10 mouse cellular contexts compared by ENCODE assay signal in genomic region chr9:50244982-50245671, GRCm38 (mm10).
DNase-seq lines count a peak whose midpoint lies in the region; ATAC-seq and TF ChIP-seq lines count a peak whose summit lies in the region.
"Had no signal": no experiment of that assay in that cellular context is flagged by ENCODE, and none has a peak within 500 bp of the region (broad histone marks: within the 10 kb centered on the region; RNA-seq: fewer than 3 reads in every experiment).

No protein-coding gene starts in this region.

- H3K27ac ChIP-seq in kidney, postnatal 0 days: no peak overlapping the region
- no peak overlapping the region for H3K27ac ChIP-seq in kidney, embryonic 16.5 days (ENCODE audit: low read length)
- H3K27ac ChIP-seq in embryonic facial prominence, embryonic 15.5 days (replicated peaks): no peak overlapping the region
- peak overlapping the region; percentile 71 for H3K27ac ChIP-seq in hindbrain, embryonic 15.5 days (replicated peaks)
- peak overlapping the region; percentile 62 for H3K27ac ChIP-seq in neural tube, embryonic 14.5 days (ENCODE audit: low read depth, low read length)
- no peak overlapping the region for H3K27ac ChIP-seq in kidney, embryonic 14.5 days (ENCODE audit: low read depth, low read length)
- H3K27ac ChIP-seq: limb, embryonic 13.5 days had no signal

- no peak overlapping the region for H3K9ac ChIP-seq in kidney, postnatal 0 days (ENCODE audit: low read depth, low read length)
- no peak overlapping the region for H3K9ac ChIP-seq in kidney, embryonic 16.5 days (replicated peaks; ENCODE audit: low read length)
- no peak overlapping the region for H3K9ac ChIP-seq in embryonic facial prominence, embryonic 15.5 days
- no peak overlapping the region for H3K9ac ChIP-seq in hindbrain, embryonic 15.5 days
- H3K9ac ChIP-seq in neural tube, embryonic 14.5 days (replicated peaks; ENCODE audit: low read depth, low read length): no peak overlapping the region
- no peak overlapping the region for H3K9ac ChIP-seq in kidney, embryonic 14.5 days (ENCODE audit: low read depth, low read length)
- H3K9ac ChIP-seq: limb, embryonic 13.5 days had no signal

- no peaks in the 10 kb centered on the region for H3K36me3 ChIP-seq in kidney, postnatal 0 days (ENCODE audit: insufficient read depth, low read length)
- no peaks in the 10 kb centered on the region for H3K36me3 ChIP-seq in kidney, embryonic 16.5 days (ENCODE audit: insufficient read depth, low read length)
- no peaks in the 10 kb centered on the region for H3K36me3 ChIP-seq in embryonic facial prominence, embryonic 15.5 days
- no peaks in the 10 kb centered on the region for H3K36me3 ChIP-seq in hindbrain, embryonic 15.5 days
- no peaks in the 10 kb centered on the region for H3K36me3 ChIP-seq in neural tube, embryonic 14.5 days (ENCODE audit: control insufficient read depth, insufficient read depth, low read length)
- no peaks in the 10 kb centered on the region for H3K36me3 ChIP-seq in kidney, embryonic 14.5 days (ENCODE audit: control insufficient read depth, insufficient read depth, low read length)
- H3K36me3 ChIP-seq: limb, embryonic 13.5 days had no signal

- H3K27me3 ChIP-seq in kidney, postnatal 0 days (ENCODE audit: insufficient read depth, low read length): no peaks in the 10 kb centered on the region
- H3K27me3 ChIP-seq in kidney, embryonic 16.5 days (ENCODE audit: insufficient read depth, low read length): no peaks in the 10 kb centered on the region
- H3K27me3 ChIP-seq in embryonic facial prominence, embryonic 15.5 days: no peaks in the 10 kb centered on the region
- no peaks in the 10 kb centered on the region for H3K27me3 ChIP-seq in hindbrain, embryonic 15.5 days
- no peaks in the 10 kb centered on the region for H3K27me3 ChIP-seq in neural tube, embryonic 14.5 days (ENCODE audit: control insufficient read depth, insufficient read depth, low read length)
- no peaks in the 10 kb centered on the region for H3K27me3 ChIP-seq in kidney, embryonic 14.5 days (ENCODE audit: control insufficient read depth, insufficient read depth, low read length)
- H3K27me3 ChIP-seq: limb, embryonic 13.5 days had no signal

- no peak for ATAC-seq in kidney, postnatal 0 days (replicated peaks; ENCODE audit: low FRiP score, low read depth)
- ATAC-seq in kidney, embryonic 16.5 days (ENCODE audit: low FRiP score, low TSS enrichment): no peak
- ATAC-seq in embryonic facial prominence, embryonic 15.5 days (ENCODE audit: insufficient number of reproducible peaks, low FRiP score, low TSS enrichment, low read depth): peak; percentile 34
- peak; percentile 94 for ATAC-seq in hindbrain, embryonic 15.5 days (ENCODE audit: low FRiP score, low read depth)
- ATAC-seq in neural tube, embryonic 14.5 days (ENCODE audit: low read depth): peak; percentile 95
- no peak for ATAC-seq in kidney, embryonic 14.5 days (ENCODE audit: low FRiP score, low TSS enrichment)

- WGBS in kidney, postnatal 0 days: 60% methylated on average over 5 of the region's 5 CpGs
- WGBS in kidney, embryonic 16.5 days: 54% methylated on average over 5 of the region's 5 CpGs
- WGBS in embryonic facial prominence, embryonic 15.5 days: 55% methylated on average over 5 of the region's 5 CpGs
- 15% methylated on average over 5 of the region's 5 CpGs for WGBS in hindbrain, embryonic 15.5 days
- WGBS in neural tube, embryonic 14.5 days: 17% methylated on average over 5 of the region's 5 CpGs
- 54% methylated on average over 5 of the region's 5 CpGs for WGBS in kidney, embryonic 14.5 days

- H3K9me3 ChIP-seq in kidney, postnatal 0 days (replicated peaks; ENCODE audit: low read length): no peaks in the 10 kb centered on the region
- H3K9me3 ChIP-seq in kidney, embryonic 16.5 days (ENCODE audit: low read length): no peaks in the 10 kb centered on the region
- no peaks in the 10 kb centered on the region for H3K9me3 ChIP-seq in embryonic facial prominence, embryonic 15.5 days (replicated peaks)
- H3K9me3 ChIP-seq in hindbrain, embryonic 15.5 days: no peaks in the 10 kb centered on the region
- H3K9me3 ChIP-seq in neural tube, embryonic 14.5 days (ENCODE audit: control insufficient read depth, low read length): no peaks in the 10 kb centered on the region
- no peaks in the 10 kb centered on the region for H3K9me3 ChIP-seq in kidney, embryonic 14.5 days (ENCODE audit: control insufficient read depth, low read length)
- H3K9me3 ChIP-seq: limb, embryonic 13.5 days had no signal

- no peak for TF ChIP-seq CTCF in kidney, postnatal 0 days (IDR thresholded peaks at IDR 0.05; ENCODE audit: low read depth)

- DNase-seq in kidney, postnatal 0 days (ENCODE audit: low spot score): peak; percentile 35
- DNase-seq in thymus, postnatal 4 days: no peak
- no peak for DNase-seq in gastrocnemius, adult 8-10 months (ENCODE audit: low spot score in 2 of 2)
- DNase-seq: heart, adult 18-20 months had no signal

- H3K4me3 ChIP-seq in kidney, postnatal 0 days (replicated peaks; ENCODE audit: low read depth, low read length): no peak overlapping the region
- no peak overlapping the region for H3K4me3 ChIP-seq in kidney, embryonic 16.5 days (ENCODE audit: low read length)
- H3K4me3 ChIP-seq in embryonic facial prominence, embryonic 15.5 days (replicated peaks): no peak overlapping the region
- no peak overlapping the region for H3K4me3 ChIP-seq in hindbrain, embryonic 15.5 days
- H3K4me3 ChIP-seq in neural tube, embryonic 14.5 days (ENCODE audit: low read depth, low read length): no peak overlapping the region
- H3K4me3 ChIP-seq in kidney, embryonic 14.5 days (ENCODE audit: low read length): no peak overlapping the region
- H3K4me3 ChIP-seq: limb, embryonic 13.5 days had no signal

- H3K4me1 ChIP-seq in kidney, postnatal 0 days (replicated peaks; ENCODE audit: insufficient read depth, low read length): no peaks in the 10 kb centered on the region
- H3K4me1 ChIP-seq in kidney, embryonic 16.5 days (ENCODE audit: insufficient read depth, low read length): no peaks in the 10 kb centered on the region
- H3K4me1 ChIP-seq in embryonic facial prominence, embryonic 15.5 days: no peaks in the 10 kb centered on the region
- H3K4me1 ChIP-seq in hindbrain, embryonic 15.5 days (replicated peaks): peaks cover 35% of the 10 kb centered on the region
- peaks cover 21% of the 10 kb centered on the region for H3K4me1 ChIP-seq in neural tube, embryonic 14.5 days (ENCODE audit: control insufficient read depth, insufficient read depth, low read length)
- H3K4me1 ChIP-seq in kidney, embryonic 14.5 days (ENCODE audit: control insufficient read depth, insufficient read depth, low read length): no peaks in the 10 kb centered on the region

- no peak overlapping the region for H3K4me2 ChIP-seq in kidney, postnatal 0 days (ENCODE audit: low read length)
- H3K4me2 ChIP-seq in kidney, embryonic 16.5 days (replicated peaks; ENCODE audit: low read depth, low read length): no peak overlapping the region
- no peak overlapping the region for H3K4me2 ChIP-seq in embryonic facial prominence, embryonic 15.5 days (replicated peaks)
- H3K4me2 ChIP-seq in hindbrain, embryonic 15.5 days: 0 out of 2 replicates have a peak overlapping the region, but pooled peaks have one; percentile 9
- H3K4me2 ChIP-seq in neural tube, embryonic 14.5 days (ENCODE audit: low read depth, low read length): no peak overlapping the region
- no peak overlapping the region for H3K4me2 ChIP-seq in kidney, embryonic 14.5 days (replicated peaks; ENCODE audit: low read depth, low read length)
- H3K4me2 ChIP-seq: limb, embryonic 13.5 days had no signal

Comparison
In these comparisons a context has a peak if more than half of its experiments do, and no peak if none do; other contexts are left out.
1. ATAC-seq: peak in embryonic facial prominence, embryonic 15.5 days (single experiment), hindbrain, embryonic 15.5 days (single experiment) and neural tube, embryonic 14.5 days (single experiment); none in kidney, postnatal 0 days (single experiment), kidney, embryonic 16.5 days (single experiment) and kidney, embryonic 14.5 days (single experiment).
2. H3K27ac ChIP-seq: peak in hindbrain, embryonic 15.5 days (single experiment) and neural tube, embryonic 14.5 days (single experiment); none in kidney, postnatal 0 days (single experiment), kidney, embryonic 16.5 days (single experiment), embryonic facial prominence, embryonic 15.5 days (single experiment) and kidney, embryonic 14.5 days (single experiment).